Mouse (Mus musculus) liver, postnatal 0 days (tissue): ENCODE measurements at regions not wholly inside any gene's neighbourhood (a gene's known extent, or its start where the extent isn't known, plus 50 kb on each side); places are given as distances from the start of the nearest gene placed in this dataset.

Experiments used
- ATAC-seq: fragments of 200-750 bp; cut with Nextera tagmentation; 2 replicates; pipeline ENCODE4 v1.8.0; 2017; ENCODE audit warnings: mild to moderate bottlenecking, moderate library complexity
- DNase-seq: peaks from one replicate; pipeline ENCODE4 v3.0.0-alpha.2; 2016
- H3K27ac ChIP-seq: fragments of 300-500 bp; sonication (generic); 2 replicates; pipeline ENCODE4 v1.5.1; 2014; ENCODE audit warnings: antibody characterized with exemption, moderate library complexity, mild to moderate bottlenecking, low read depth
- H3K27me3 ChIP-seq: fragments of 300-500 bp; sonication (generic); 2 replicates; pipeline ENCODE4 v1.6.1; 2014; ENCODE audit warnings: low read length, control low read depth, mixed read lengths; ENCODE audit not compliant: insufficient read depth
- H3K36me3 ChIP-seq: fragments of 300-500 bp; sonication (generic); replicated peaks from 2 replicates; pipeline ENCODE4 v1.6.1; 2014; ENCODE audit warnings: mild to moderate bottlenecking, control low read depth, low read length, moderate library complexity, mixed read lengths; ENCODE audit not compliant: insufficient read depth
- H3K4me1 ChIP-seq: fragments of 300-500 bp; sonication (generic); 2 replicates; pipeline ENCODE4 v1.6.1; 2014; ENCODE audit warnings: antibody characterized with exemption, mild to moderate bottlenecking, control low read depth; ENCODE audit not compliant: insufficient read depth
- H3K4me2 ChIP-seq: fragments of 300-500 bp; sonication (generic); 2 replicates; pipeline ENCODE4 v1.6.1; 2014; ENCODE audit warnings: low read depth, mild to moderate bottlenecking, low read length, moderate library complexity, mixed read lengths
- H3K4me3 ChIP-seq: fragments of 300-500 bp; sonication (generic); 2 replicates; pipeline ENCODE4 v1.5.1; 2014; ENCODE audit warnings: low read depth, low read length
- H3K9ac ChIP-seq: fragments of 300-500 bp; sonication (generic); replicated peaks from 2 replicates; pipeline ENCODE4 v1.6.1; 2014; ENCODE audit warnings: mild to moderate bottlenecking, moderate library complexity
- H3K9me3 ChIP-seq: fragments of 300-500 bp; sonication (generic); 2 replicates; pipeline ENCODE4 v1.6.1; 2016; ENCODE audit warnings: mild to moderate bottlenecking, control low read depth, low read length, mixed read lengths
- CTCF ChIP-seq: sonication (generic); IDR thresholded peaks from 2 replicates; pipeline ENCODE4 v1.5.1; 2016; ENCODE audit warnings: antibody characterized with exemption, low read depth
- EP300 ChIP-seq: IDR thresholded peaks from 2 replicates; pipeline ENCODE4 v1.6.1; 2016; ENCODE audit warnings: antibody characterized with exemption, low read depth, mild to moderate bottlenecking
- WGBS: fragments of 180-500 bp; shearing (Covaris S2); extraction: QIAGEN DNeasy Blood & Tissue Kit; methylation state at CpG from one replicate; pipeline ENCODE4 v1.1.7; 2014; ENCODE audit not compliant: insufficient replicate concordance; 5-methylcytosine and 5-hydroxymethylcytosine counted together

DNA sequence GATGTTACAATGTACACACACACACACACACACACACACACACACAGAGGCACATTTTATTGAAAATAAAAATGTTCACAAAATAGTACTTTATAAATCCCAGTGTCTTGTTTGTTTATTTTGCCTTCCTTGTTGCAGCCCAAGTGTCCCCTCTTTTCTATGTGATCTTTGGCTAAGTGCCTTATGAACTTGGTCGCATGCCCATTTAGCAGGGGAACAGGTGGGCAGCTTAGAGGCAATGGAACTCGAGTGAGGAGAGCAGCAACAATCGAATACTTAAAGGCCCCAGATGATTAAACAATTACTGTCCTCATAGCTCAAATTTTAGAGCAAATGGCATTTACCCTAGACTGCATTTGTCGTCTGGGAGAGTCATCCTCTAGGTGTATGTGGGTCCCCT lies 631.1 kb upstream of the Cdh5 start:
- ATAC-seq (no peak), DNase-seq (no peak)
- 63% methylated on average over 4 of the region's 4 CpGs for WGBS
- Histone ChIP-seq H3K27me3 (no peaks in the 10 kb centered on the region), H3K4me2 (no peak overlapping the region), H3K9ac (no peak overlapping the region), H3K9me3 (no peaks in the 10 kb centered on the region), H3K4me3 (no peak overlapping the region), H3K4me1 (no peaks in the 10 kb centered on the region), H3K36me3 (no peaks in the 10 kb centered on the region), H3K27ac (no peak overlapping the region)
- TF ChIP-seq EP300, result no peak
- TF ChIP-seq CTCF, result no peak

DNA sequence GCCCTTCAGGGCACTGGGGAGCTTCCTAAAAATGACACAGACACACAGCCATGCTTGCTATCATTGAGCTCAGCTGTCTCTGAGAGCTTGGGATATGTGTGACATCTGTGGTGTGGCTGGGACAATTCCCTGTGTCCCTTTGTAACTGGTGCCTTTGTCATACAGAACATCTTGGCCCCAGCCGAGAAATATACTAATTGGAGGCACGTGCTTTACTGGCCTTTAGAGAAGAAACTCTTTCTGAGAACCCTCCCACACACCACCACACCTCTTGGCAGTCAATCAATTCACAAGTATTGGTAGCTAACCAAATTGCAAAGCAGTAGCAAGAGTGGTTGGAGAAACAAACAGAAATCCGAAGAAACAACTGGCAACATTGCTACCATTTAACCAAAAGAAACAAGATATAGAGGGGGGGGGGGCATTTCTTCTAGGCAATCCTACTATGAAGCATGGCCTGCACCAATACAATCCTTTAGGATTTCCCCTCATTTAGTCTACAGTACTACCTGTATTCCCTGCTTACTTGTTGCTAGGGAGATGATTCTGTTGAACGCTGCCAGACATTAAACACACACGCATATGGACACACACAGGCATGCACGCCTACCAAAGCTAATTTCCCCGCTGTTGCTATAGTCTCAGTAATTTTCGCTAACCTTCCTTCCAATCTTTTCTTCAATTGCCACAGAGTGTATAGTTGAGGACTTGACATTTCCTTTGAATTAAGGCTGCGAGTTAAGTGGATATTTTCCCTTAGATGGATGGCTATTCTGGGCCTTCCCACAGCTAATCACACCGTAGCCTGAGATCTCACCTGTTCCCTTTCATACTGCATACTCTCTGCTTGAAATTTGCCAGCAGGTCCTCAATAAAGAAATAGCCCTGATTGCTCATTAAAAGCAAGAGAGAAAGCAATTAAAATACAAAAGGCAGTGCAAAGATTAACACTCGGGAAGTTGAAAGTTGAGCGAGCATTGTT lies 625.3 kb upstream of the Cdh5 start:
- H3K27me3 ChIP-seq, result no peaks in the 10 kb centered on the region
- H3K9ac ChIP-seq, result no peak overlapping the region
- 77% methylated on average over 12 of the region's 12 CpGs for WGBS
- H3K4me1 ChIP-seq, result no peaks in the 10 kb centered on the region
- no peak for DNase-seq
- no peaks in the 10 kb centered on the region for H3K9me3 ChIP-seq
- ATAC-seq, result no peak
- H3K4me3 ChIP-seq, result no peak overlapping the region
- H3K27ac ChIP-seq, result no peak overlapping the region
- TF ChIP-seq CTCF, result no peak
- no peak for TF ChIP-seq EP300
- no peaks in the 10 kb centered on the region for H3K36me3 ChIP-seq
- H3K4me2 ChIP-seq, result no peak overlapping the region

DNA sequence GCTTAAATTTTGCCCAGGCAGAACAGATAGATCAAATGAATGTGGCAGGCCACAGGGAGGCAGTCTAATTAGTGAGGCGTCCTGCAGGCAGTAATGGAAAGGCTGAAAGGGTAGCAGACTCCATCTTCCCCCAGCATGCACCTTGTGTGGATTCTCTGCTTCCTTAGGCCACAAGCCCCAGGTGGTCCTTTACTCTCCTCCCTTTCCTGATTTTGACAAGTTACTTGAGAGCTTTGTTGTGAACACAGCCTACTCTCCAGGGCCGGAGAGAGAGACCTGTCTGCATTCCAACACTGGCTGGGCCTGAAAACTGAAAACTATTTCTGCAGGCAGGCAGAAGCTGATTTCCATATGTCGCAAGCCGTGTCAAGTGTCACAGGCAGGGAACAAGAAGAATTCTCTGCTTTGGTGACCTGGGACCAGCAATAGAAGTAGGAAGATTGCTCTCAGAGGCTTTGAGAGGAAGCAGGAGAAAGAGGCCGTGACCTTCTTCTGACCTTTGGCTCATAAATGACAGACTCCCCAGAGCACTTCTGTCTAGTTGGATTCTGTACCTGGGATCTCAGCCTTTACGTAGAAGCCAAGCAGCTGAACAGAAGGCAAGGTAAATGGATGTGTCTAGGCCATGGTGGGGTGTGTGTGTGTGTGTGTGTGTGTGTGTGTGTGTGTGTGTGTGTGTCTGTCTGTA lies 619.2 kb upstream of the Cdh5 start:
- TF ChIP-seq EP300, result no peak
- no peak for TF ChIP-seq CTCF
- Histone ChIP-seq H3K9ac (no peak overlapping the region), H3K27me3 (no peaks in the 10 kb centered on the region), H3K36me3 (no peaks in the 10 kb centered on the region), H3K4me2 (no peak overlapping the region), H3K4me3 (no peak overlapping the region), H3K27ac (no peak overlapping the region), H3K9me3 (no peaks in the 10 kb centered on the region), H3K4me1 (no peaks in the 10 kb centered on the region)
- WGBS, result 49% methylated on average over 6 of the region's 6 CpGs
- ATAC-seq (no peak), DNase-seq (no peak)

DNA sequence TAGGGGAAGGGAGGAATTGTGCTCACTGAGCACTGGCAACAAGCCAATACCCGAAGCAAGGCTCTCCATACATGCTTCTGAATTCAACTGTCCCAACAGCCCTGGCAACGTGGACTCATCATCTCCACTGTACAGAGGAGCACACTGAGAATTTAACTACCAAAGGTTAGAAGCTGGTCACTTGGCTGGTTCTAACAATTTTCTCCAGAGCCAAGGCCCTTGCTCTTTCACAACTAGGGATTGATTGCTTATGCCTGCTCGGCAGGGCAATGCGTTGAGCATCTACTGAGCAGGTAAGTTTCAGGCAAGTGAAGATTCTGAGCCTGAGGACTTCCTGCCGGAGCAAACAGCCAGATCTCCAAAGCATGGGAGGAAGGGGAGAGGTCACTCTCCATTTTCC lies 616.0 kb upstream of the Cdh5 start:
- Histone ChIP-seq H3K9ac (no peak overlapping the region), H3K4me3 (no peak overlapping the region), H3K36me3 (no peaks in the 10 kb centered on the region), H3K9me3 (no peaks in the 10 kb centered on the region), H3K27ac (no peak overlapping the region), H3K4me1 (no peaks in the 10 kb centered on the region), H3K4me2 (no peak overlapping the region), H3K27me3 (no peaks in the 10 kb centered on the region)
- 72% methylated on average over 5 of the region's 5 CpGs for WGBS
- TF ChIP-seq EP300 (no peak), CTCF (no peak)
- DNase-seq, result no peak
- no peak for ATAC-seq

DNA sequence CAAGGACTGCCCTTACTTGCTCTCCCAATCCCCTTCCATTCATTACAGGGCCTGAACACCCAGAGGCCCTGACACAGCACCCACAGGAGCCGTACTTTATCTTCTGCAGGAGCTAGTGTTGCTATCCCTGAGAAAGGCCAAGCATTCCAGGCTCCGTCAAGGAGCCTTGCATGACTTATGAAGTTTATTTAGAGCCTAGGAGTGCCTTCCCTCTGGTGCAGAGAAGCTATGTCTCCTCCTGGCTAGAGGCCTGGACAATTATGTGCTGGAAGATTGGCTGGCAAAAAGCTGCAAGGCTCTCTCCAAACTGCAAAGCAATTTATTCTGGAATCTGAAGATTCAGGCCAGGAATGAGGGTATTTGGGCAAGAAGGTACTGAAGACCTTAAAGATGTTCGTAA lies 612.0 kb upstream of the Cdh5 start:
- Histone ChIP-seq H3K4me1 (no peaks in the 10 kb centered on the region), H3K4me3 (no peak overlapping the region), H3K4me2 (no peak overlapping the region), H3K9ac (no peak overlapping the region), H3K27me3 (no peaks in the 10 kb centered on the region), H3K36me3 (no peaks in the 10 kb centered on the region), H3K9me3 (no peaks in the 10 kb centered on the region), H3K27ac (no peak overlapping the region)
- 68% methylated on average over 3 of the region's 3 CpGs for WGBS
- no peak for TF ChIP-seq CTCF
- TF ChIP-seq EP300, result no peak
- DNase-seq (no peak), ATAC-seq (no peak)

DNA sequence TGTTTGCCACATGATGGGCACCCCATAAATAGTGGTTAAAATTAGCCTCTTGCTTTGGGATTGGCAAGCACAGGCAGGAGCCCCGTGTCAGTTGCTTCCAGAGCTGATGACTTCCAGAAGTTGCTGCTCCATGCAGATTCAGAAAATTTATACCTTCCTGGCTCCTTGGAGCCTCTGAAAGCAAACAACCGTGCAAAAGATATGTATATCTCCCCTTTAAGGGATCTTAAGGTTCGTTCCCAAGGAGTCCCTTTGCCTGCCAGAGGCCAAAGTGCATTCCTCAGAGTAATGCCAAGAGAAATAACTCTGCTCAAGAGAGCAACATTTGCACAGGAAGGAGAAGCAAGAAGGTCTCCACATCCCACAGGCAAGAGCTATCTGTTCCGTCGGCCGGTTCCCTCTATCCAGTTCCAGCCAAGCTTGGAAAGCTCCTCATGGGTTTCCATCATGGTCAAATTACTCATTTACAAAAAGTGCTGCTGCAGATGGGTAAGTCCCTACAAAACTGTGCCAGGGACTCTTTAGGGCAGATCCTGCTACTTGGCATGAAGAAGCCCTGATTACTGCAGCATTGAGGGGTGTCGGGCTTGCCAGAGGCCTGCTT lies 608.4 kb upstream of the Cdh5 start:
- 68% methylated on average over 7 of the region's 7 CpGs for WGBS
- ATAC-seq, result no peak
- H3K27ac ChIP-seq, result no peak overlapping the region

More for the DNA sequence above, 608.4 kb upstream of the Cdh5 start:
- no peaks in the 10 kb centered on the region for H3K9me3 ChIP-seq
- H3K36me3 ChIP-seq, result no peaks in the 10 kb centered on the region
- no peak for DNase-seq
- no peak overlapping the region for H3K4me2 ChIP-seq
- H3K27me3 ChIP-seq, result no peaks in the 10 kb centered on the region
- no peak for TF ChIP-seq EP300
- H3K9ac ChIP-seq, result no peak overlapping the region
- H3K4me1 ChIP-seq, result no peaks in the 10 kb centered on the region
- no peak overlapping the region for H3K4me3 ChIP-seq
